Mouse (Mus musculus) hindbrain, embryonic 14.5 days (tissue): ENCODE results near the gene Trmt61a. TPM values are rescaled to one million over a fixed set of nuclear protein-coding genes. Genes with fewer than 3 reads are reported as not detected.
A peak's percentile ranks its signal among the peaks of the same experiment; 100 is the strongest.

Experiments
- ATAC-seq: fragments of 200-750 bp; cut with Nextera tagmentation; 2 replicates; pipeline ENCODE4 v1.8.0; 2017; ENCODE audit warnings: moderate number of reproducible peaks, mild to moderate bottlenecking, moderate TSS enrichment, moderate library complexity; ENCODE audit not compliant: low FRiP score
- DNase-seq: peaks from one replicate; pipeline ENCODE4 v3.0.0-alpha.2; 2015; ENCODE audit warnings: low spot score
- H3K27ac ChIP-seq: fragments of 300-500 bp; sonication (generic); 2 replicates; pipeline ENCODE4 v1.5.1; 2014; ENCODE audit warnings: mild to moderate bottlenecking, moderate library complexity
- H3K27me3 ChIP-seq: fragments of 300-500 bp; sonication (generic); 2 replicates; pipeline ENCODE4 v1.6.1; 2014; ENCODE audit warnings: mild to moderate bottlenecking, low read length, mixed read lengths; ENCODE audit not compliant: control insufficient read depth, insufficient read depth
- H3K36me3 ChIP-seq: fragments of 300-500 bp; sonication (generic); replicated peaks from 2 replicates; pipeline ENCODE4 v1.6.1; 2014; ENCODE audit not compliant: control insufficient read depth, insufficient read depth
- H3K4me1 ChIP-seq: fragments of 300-500 bp; sonication (generic); replicated peaks from 2 replicates; pipeline ENCODE4 v1.6.1; 2014; ENCODE audit warnings: antibody characterized with exemption, low read length, mixed read lengths; ENCODE audit not compliant: control insufficient read depth, insufficient read depth
- H3K4me2 ChIP-seq: fragments of 300-500 bp; sonication (generic); replicated peaks from 2 replicates; pipeline ENCODE4 v1.6.1; 2014; ENCODE audit warnings: mild to moderate bottlenecking, moderate library complexity
- H3K4me3 ChIP-seq: fragments of 300-500 bp; sonication (generic); replicated peaks from 2 replicates; pipeline ENCODE4 v1.5.1; 2014; ENCODE audit warnings: mild to moderate bottlenecking, low read length
- H3K9ac ChIP-seq: fragments of 300-500 bp; sonication (generic); 2 replicates; pipeline ENCODE4 v1.6.1; 2014
- H3K9me3 ChIP-seq: fragments of 300-500 bp; sonication (generic); 2 replicates; pipeline ENCODE4 v1.6.1; 2016; ENCODE audit warnings: low read length; ENCODE audit not compliant: control insufficient read depth
- WGBS: fragments of 180-500 bp; shearing (Covaris S2); extraction: QIAGEN DNeasy Blood & Tissue Kit; methylation state at CpG from one replicate; pipeline ENCODE4 v1.1.7; 2014; 5-methylcytosine and 5-hydroxymethylcytosine counted together
- polyA plus RNA-seq: library from polyadenylated mRNA; unstranded; fragments of >200 nt; fragmentation: Nextera tagmentation; extraction: Ambion mirVana; gene quantifications from 2 replicates; pipeline ENCODE4 v1.2.1, GENCODE M21; 2014

Gene Trmt61a
- polyA plus RNA-seq, 1 experiment from 2014 or later, result 6.1 TPM

GRCm38 (mm10) chr12:111664144-111664634 is 13.7 kb upstream of the Trmt61a start:
- Histone ChIP-seq H3K9ac (no peak overlapping the region), H3K4me2 (no peak overlapping the region), H3K9me3 (no peaks in the 10 kb centered on the region), H3K36me3 (peaks cover 27% of the 10 kb centered on the region), H3K27ac (no peak overlapping the region), H3K4me3 (no peak overlapping the region), H3K4me1 (peaks cover 8% of the 10 kb centered on the region), H3K27me3 (no peaks in the 10 kb centered on the region)
- DNase-seq (no peak), ATAC-seq (no peak)
- 54% methylated on average over 6 of the region's 6 CpGs for WGBS

- DNase-seq, result no peak
- ATAC-seq, result no peak
- WGBS, result 86% methylated on average over 13 of the region's 13 CpGs
- Histone ChIP-seq H3K4me2 (no peak overlapping the region), H3K4me1 (peaks cover 18% of the 10 kb centered on the region), H3K4me3 (no peak overlapping the region), H3K9me3 (no peaks in the 10 kb centered on the region), H3K27ac (no peak overlapping the region), H3K9ac (no peak overlapping the region), H3K36me3 (peaks cover 29% of the 10 kb centered on the region), H3K27me3 (no peaks in the 10 kb centered on the region)
These were observed 12.6 kb upstream of the Trmt61a start for GRCm38 (mm10) chr12:111665041-111665880.

DNA sequence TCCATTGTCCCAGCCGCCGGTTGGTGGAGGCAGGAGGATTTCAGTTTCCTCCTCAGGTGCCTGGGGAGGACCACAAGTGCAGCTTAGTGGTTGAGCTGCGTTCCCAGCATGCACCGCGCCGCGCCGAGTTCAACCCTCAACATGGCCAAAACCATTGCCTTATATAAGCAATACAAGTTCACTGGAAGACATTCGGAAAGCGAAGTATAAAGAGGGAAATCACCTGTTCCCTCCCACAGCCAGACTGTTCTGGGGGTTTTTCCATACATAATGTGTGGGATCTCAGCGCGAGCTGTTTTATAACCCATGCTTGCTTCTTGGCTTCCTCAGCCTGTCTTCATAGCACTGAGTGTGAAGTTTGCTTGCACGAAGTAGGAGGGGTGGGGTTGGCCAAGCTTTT is 11.5 kb upstream of the Trmt61a start:
- Histone ChIP-seq H3K9ac (no peak overlapping the region), H3K36me3 (peaks cover 29% of the 10 kb centered on the region), H3K4me1 (peaks cover 22% of the 10 kb centered on the region), H3K27ac (no peak overlapping the region), H3K9me3 (no peaks in the 10 kb centered on the region), H3K4me2 (no peak overlapping the region), H3K27me3 (no peaks in the 10 kb centered on the region), H3K4me3 (no peak overlapping the region)
- no peak for DNase-seq
- ATAC-seq, result no peak
- 80% methylated on average over 13 of the region's 13 CpGs for WGBS

DNA sequence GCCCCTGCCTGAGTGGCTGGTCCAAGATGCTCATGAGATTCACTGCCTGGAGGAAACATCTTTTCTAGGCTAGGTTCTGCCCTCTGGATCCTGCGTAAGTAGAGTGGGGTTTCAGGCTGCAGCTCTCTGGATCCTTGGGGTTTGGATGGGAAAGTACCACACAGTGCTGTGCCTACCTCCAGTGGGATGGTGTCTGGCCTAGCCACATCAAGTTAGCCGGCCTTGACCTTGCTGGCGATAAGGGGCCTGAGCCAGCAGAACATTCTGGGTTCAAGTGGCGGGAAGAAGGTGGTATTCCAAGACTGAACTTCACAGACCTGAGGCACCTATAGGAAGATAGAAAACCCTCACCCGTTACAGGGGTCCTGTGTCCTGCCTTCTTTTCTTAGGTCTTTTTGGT is 10.5 kb upstream of the Trmt61a start:
- WGBS, result 90% methylated on average over 5 of the region's 5 CpGs
- Histone ChIP-seq H3K27me3 (no peaks in the 10 kb centered on the region), H3K36me3 (peaks cover 29% of the 10 kb centered on the region), H3K4me1 (peaks cover 23% of the 10 kb centered on the region), H3K4me2 (no peak overlapping the region), H3K4me3 (no peak overlapping the region), H3K9me3 (no peaks in the 10 kb centered on the region), H3K27ac (no peak overlapping the region), H3K9ac (no peak overlapping the region)
- DNase-seq, result no peak
- no peak for ATAC-seq

DNA sequence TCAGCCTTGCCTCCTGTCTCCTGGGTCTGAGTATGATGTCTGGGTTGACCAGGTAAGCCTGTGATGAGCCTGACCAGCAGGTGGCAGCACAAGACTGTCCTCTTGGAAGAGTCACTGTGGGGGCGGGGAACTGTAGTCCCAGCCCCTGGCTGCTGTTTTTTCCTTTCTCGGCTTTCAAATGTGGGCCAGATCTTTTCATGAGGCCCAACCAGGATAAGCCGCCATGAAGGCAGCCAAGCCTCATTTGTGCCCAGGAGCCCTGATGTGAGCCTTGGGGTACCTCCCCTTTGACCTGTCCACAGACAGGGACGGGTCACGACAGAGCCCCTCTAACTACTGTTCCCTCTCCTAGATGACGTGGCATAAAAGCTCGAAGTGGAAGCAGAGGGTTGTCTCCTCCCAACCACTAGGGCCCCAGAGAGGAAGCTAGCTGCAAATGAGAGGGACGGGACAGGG is 9.4 kb upstream of the Trmt61a start:
- H3K36me3 ChIP-seq, result peaks cover 29% of the 10 kb centered on the region
- H3K9me3 ChIP-seq, result no peaks in the 10 kb centered on the region
- DNase-seq (peak; percentile 98), ATAC-seq (peak; percentile 52)
- 2% methylated on average over 8 of the region's 8 CpGs for WGBS
- H3K4me3 ChIP-seq, result peak overlapping the region; percentile 96; the same call in 1 of the 2 replicates
- H3K27me3 ChIP-seq, result no peaks in the 10 kb centered on the region
- H3K4me1 ChIP-seq, result peaks cover 28% of the 10 kb centered on the region
- H3K9ac ChIP-seq, result peak overlapping the region; percentile 99
- peak overlapping the region; percentile 95 for H3K4me2 ChIP-seq
- peak overlapping the region; percentile 94 for H3K27ac ChIP-seq

DNA sequence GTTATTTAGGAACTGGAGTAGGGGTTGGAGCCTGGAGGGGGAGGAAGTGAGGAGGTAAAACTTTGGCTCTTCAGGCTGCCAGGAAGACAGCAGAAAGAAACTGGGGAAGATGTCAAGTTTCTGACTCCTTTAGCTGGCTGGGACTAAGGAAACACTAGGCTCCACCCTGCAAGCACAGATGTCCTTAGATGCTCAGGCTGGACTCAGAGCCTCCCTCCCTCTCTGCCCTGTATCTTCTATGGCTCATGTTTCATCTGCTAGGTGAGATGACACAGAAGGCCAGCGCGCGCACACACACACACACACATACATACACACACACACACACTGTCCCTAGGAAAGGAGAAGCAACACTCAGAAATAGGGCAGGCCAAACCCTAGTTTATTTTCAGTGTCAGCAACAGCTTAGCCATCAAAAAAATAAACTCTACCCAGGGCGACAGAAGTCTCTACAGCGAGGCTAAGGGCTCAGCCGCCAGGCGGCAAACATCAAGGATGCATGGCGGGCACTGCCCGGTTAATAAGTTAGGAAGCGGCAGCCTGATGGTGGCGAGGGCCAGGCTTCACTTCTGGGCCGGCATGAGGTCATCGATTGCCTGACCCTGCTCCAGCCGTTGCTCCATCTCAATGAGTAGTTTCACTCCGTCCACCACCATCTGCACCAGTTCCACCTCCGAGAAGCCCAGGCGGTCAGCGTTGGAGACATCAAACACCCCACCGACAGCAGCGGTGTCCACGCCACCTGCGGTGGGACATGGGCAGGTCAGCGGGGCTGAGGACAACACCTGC is 8.7 kb upstream of the Trmt61a start:
- Histone ChIP-seq H3K27me3 (no peaks in the 10 kb centered on the region), H3K9me3 (no peaks in the 10 kb centered on the region), H3K9ac (peak overlapping the region; percentile 99), H3K4me3 (peak overlapping the region; percentile 96), H3K4me2 (peak overlapping the region; percentile 95), H3K4me1 (peaks cover 28% of the 10 kb centered on the region), H3K27ac (peak overlapping the region; percentile 94), H3K36me3 (peaks cover 29% of the 10 kb centered on the region)
- ATAC-seq (no peak), DNase-seq (no peak)
- WGBS, result 46% methylated on average over 23 of the region's 23 CpGs

- ATAC-seq, result no peak
- H3K27ac ChIP-seq, result peak overlapping the region; percentile 94; the same call in 1 of the 2 replicates
- H3K4me1 ChIP-seq, result peaks cover 28% of the 10 kb centered on the region
- H3K4me3 ChIP-seq, result peak overlapping the region; percentile 96
- no peak for DNase-seq
- no peaks in the 10 kb centered on the region for H3K27me3 ChIP-seq
- H3K36me3 ChIP-seq, result peaks cover 29% of the 10 kb centered on the region
- no peaks in the 10 kb centered on the region for H3K9me3 ChIP-seq
- peak overlapping the region; percentile 95 for H3K4me2 ChIP-seq
- 36% methylated on average over 8 of the region's 8 CpGs for WGBS
- peak overlapping the region; percentile 99 for H3K9ac ChIP-seq
These were observed 7.9 kb upstream of the Trmt61a start for GRCm38 (mm10) chr12:111669961-111670360.

DNA sequence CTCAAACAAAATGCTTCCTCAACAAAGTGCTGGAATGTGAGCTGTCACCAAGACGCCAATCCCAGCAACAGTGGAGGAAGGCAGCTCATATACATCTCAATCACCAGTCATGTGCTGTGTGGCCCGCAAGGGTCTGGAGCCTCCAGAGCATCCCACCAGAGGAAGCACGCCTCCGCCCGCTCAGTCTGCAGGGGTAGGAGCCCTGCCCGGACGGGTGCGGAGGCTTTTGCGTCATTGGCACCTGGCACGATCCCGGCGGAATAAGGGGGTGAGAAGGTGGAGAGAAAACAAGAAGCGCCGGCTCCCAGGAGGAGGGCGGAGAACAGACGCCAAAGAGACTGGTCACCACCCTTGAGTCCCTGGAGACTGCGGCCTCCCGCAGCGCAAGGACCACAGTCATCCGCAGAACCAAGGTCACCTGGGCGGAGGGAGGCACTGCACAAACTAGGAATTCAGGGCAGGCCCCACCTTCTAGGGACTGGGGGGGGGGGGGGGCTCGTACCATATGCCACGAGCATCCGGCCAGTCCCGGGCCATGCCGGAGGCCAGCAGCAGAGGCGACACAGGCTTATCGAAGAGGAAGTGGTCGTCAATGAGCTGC is 7.4 kb upstream of the Trmt61a start:
- H3K27ac ChIP-seq, result peak overlapping the region; percentile 94
- 2% methylated on average over 28 of the region's 29 CpGs for WGBS
- H3K4me3 ChIP-seq, result peak overlapping the region; percentile 96
- H3K4me2 ChIP-seq, result peak overlapping the region; percentile 95
- H3K4me1 ChIP-seq, result peaks cover 28% of the 10 kb centered on the region
- DNase-seq (no peak), ATAC-seq (no peak)
- H3K9ac ChIP-seq, result peak overlapping the region; percentile 99
- H3K36me3 ChIP-seq, result peaks cover 29% of the 10 kb centered on the region
- H3K9me3 ChIP-seq, result no peaks in the 10 kb centered on the region
- H3K27me3 ChIP-seq, result no peaks in the 10 kb centered on the region

DNA sequence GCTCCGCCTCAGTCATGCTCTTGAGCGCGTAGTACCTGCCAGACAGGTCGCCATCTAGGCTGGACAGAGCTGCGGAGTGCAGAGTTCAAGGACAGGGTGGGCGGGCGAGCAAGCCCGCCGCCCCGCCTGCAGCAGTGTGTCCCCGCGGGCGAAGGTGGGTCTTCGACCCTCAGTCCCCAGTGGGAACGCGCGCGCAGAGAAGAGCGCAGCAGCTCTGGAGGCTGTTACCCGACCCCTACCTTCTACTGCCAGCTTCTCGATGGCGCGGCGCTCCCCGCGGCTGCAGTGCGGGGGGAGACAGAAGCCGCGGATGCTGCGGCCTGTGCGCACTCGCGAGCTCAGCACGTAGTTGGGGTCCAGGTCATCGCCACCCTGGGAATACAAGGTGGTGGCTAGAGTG is 6.9 kb upstream of the Trmt61a start:
- peak; percentile 18; the same call in 1 of the 2 replicates for ATAC-seq
- Histone ChIP-seq H3K9ac (peak overlapping the region; percentile 99), H3K4me1 (peaks cover 28% of the 10 kb centered on the region), H3K27me3 (no peaks in the 10 kb centered on the region), H3K27ac (peak overlapping the region; percentile 94), H3K9me3 (no peaks in the 10 kb centered on the region), H3K4me2 (peak overlapping the region; percentile 95), H3K36me3 (peaks cover 29% of the 10 kb centered on the region), H3K4me3 (peak overlapping the region; percentile 96)
- DNase-seq, result no peak
- under 1% methylated on average over 35 of the region's 35 CpGs for whole genome bisulfite sequencing
